Mouse (Mus musculus): ENCODE measurements around the gene Lzts2. TPM values are rescaled to one million over a fixed set of nuclear protein-coding genes. Genes with fewer than 3 reads are reported as not detected.

Lzts2 gene
- total RNA-seq, 1 experiment = 31.9 TPM

- TF ChIP-seq ZC3H11A (IDR thresholded peaks at IDR 0.05; ENCODE audit: borderline replicate concordance, low read depth, low read length) = no peak
- TF ChIP-seq MAFK (IDR thresholded peaks at IDR 0.05; ENCODE audit: insufficient read depth, low read depth, low read length) = no peak
- TF ChIP-seq HCFC1 (IDR thresholded peaks at IDR 0.05; ENCODE audit: borderline replicate concordance, insufficient read depth, low read length) = no peak
- TF ChIP-seq ZNF384 (IDR thresholded peaks at IDR 0.05; ENCODE audit: low read depth, low read length) = no peak
- no peak for TF ChIP-seq CHD2 (IDR thresholded peaks at IDR 0.05; ENCODE audit: low read depth, low read length)
- Histone ChIP-seq H3K27ac (ENCODE audit: insufficient read depth, low read depth, low read length, poor library complexity, severe bottlenecking) (no peak overlapping the region), H3K4me1 (ENCODE audit: control insufficient read depth in 2 of 2, insufficient read depth in 2 of 2, low read length in 2 of 2, poor library complexity in 1 of 2) (peaks cover 16 to 19% of the 10 kb centered on the region in 2 experiments), H3K4me3 (ENCODE audit: insufficient read depth in 1 of 2, low read depth in 1 of 2, low read length in 2 of 2, poor library complexity in 1 of 2, severe bottlenecking in 1 of 2) (peak overlapping the region; percentile 62 to 72), H3K9ac (ENCODE audit: insufficient read depth, low read depth, low read length, poor library complexity, severe bottlenecking) (peak overlapping the region; percentile 71), H3K36me3 (ENCODE audit: control insufficient read depth, insufficient read depth, low read length, poor library complexity, severe bottlenecking) (peaks cover 4% of the 10 kb centered on the region), H3K9me3 (ENCODE audit: control insufficient read depth, insufficient read depth, low read depth, low read length) (no peaks in the 10 kb centered on the region)
- in situ Hi-C loops (cut with MboI; ENCODE audit: low sequenced_read_pairs in 2 of 2, unreplicated experiment in 2 of 2) = no loop called here
- no peak for DNase-seq (ENCODE audit: low read depth, low spot score)
Observed at GRCm38 (mm10) chr19:45017216-45017771, 3.1 kb downstream of the Lzts2 start.

DNA sequence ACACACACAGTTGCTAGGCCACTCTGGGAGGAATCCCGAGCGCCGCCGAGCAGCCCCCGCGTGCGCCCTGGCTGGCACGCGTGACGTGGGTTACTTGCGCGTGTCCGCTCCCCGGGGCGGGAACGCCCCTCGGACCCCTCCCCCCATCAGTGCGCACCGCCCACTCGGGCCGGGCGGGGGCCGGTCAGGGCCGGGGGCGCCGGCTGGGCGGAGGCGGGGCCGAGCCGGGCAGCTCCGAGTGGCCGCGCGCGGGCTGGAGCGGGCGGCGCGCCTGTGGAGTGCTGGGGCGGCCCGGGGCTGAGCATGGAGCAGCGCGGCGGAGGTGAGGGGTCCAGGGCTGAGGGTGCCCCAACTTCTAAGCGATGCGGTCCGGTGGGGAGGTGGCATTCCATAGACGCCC lies 3.7 kb downstream of the Lzts2 start:
- Histone ChIP-seq H3K9me3 (ENCODE audit: control insufficient read depth, insufficient read depth, low read depth, low read length) (no peaks in the 10 kb centered on the region), H3K36me3 (ENCODE audit: control insufficient read depth, insufficient read depth, low read length, poor library complexity, severe bottlenecking) (peaks cover 3% of the 10 kb centered on the region; the same call in 1 of the 2 replicates), H3K9ac (ENCODE audit: insufficient read depth, low read depth, low read length, poor library complexity, severe bottlenecking) (peak overlapping the region; percentile 71), H3K4me3 (ENCODE audit: insufficient read depth in 1 of 2, low read depth in 1 of 2, low read length in 2 of 2, poor library complexity in 1 of 2, severe bottlenecking in 1 of 2) (peak overlapping the region; percentile 62 to 72), H3K27ac (ENCODE audit: insufficient read depth, low read depth, low read length, poor library complexity, severe bottlenecking) (no peak overlapping the region), H3K4me1 (ENCODE audit: control insufficient read depth in 2 of 2, insufficient read depth in 2 of 2, low read length in 2 of 2, poor library complexity in 1 of 2) (peaks cover 13 to 17% of the 10 kb centered on the region in 2 experiments)
- TF ChIP-seq ZC3H11A (IDR thresholded peaks at IDR 0.05; ENCODE audit: borderline replicate concordance, low read depth, low read length) = no peak
- no peak for TF ChIP-seq HCFC1 (IDR thresholded peaks at IDR 0.05; ENCODE audit: borderline replicate concordance, insufficient read depth, low read length)
- TF ChIP-seq ZNF384 (IDR thresholded peaks at IDR 0.05; ENCODE audit: low read depth, low read length) = no peak
- no peak for TF ChIP-seq CHD2 (IDR thresholded peaks at IDR 0.05; ENCODE audit: low read depth, low read length)
- no peak for DNase-seq (ENCODE audit: low read depth, low spot score)
- in situ Hi-C loops (cut with MboI; ENCODE audit: low sequenced_read_pairs in 2 of 2, unreplicated experiment in 2 of 2) = no loop called here

DNA sequence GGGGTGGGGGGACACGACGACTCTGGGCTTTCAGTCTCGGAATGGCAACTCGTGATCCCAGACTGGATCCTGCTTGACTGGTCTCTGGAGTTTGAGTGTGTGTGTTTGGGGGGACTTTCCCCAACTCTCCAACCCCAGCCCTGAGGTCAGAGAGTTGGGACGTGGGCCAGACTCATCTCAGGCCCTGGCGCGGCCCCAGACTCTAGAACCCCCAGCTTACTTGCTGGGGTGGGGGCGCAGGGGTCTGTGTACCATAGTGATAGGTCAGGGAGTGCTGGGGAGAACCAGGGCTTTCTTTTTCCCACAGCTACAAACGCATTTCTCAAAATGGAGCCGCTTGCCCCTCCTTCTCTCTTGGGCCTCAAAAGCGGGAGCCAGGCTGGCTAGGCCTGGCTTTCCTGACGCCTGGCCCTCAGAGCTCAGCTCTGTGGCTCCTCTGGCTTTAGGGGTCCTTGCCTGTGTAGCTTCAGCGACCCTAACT lies 4.2 kb downstream of the Lzts2 start:
- DNase-seq (ENCODE audit: low read depth, low spot score) = no peak
- Histone ChIP-seq H3K27ac (ENCODE audit: insufficient read depth, low read depth, low read length, poor library complexity, severe bottlenecking) (no peak overlapping the region), H3K9me3 (ENCODE audit: control insufficient read depth, insufficient read depth, low read depth, low read length) (no peaks in the 10 kb centered on the region), H3K4me1 (ENCODE audit: control insufficient read depth in 2 of 2, insufficient read depth in 2 of 2, low read length in 2 of 2, poor library complexity in 1 of 2) (peaks cover 8 to 17% of the 10 kb centered on the region in 2 experiments), H3K36me3 (ENCODE audit: control insufficient read depth, insufficient read depth, low read length, poor library complexity, severe bottlenecking) (peaks cover 3% of the 10 kb centered on the region; the same call in 1 of the 2 replicates), H3K9ac (ENCODE audit: insufficient read depth, low read depth, low read length, poor library complexity, severe bottlenecking) (peak overlapping the region; percentile 78), H3K4me3 (ENCODE audit: insufficient read depth in 1 of 2, low read depth in 1 of 2, low read length in 2 of 2, poor library complexity in 1 of 2, severe bottlenecking in 1 of 2) (peak overlapping the region; percentile 62 to 72)
- TF ChIP-seq HCFC1 (IDR thresholded peaks at IDR 0.05; ENCODE audit: borderline replicate concordance, insufficient read depth, low read length) (no peak), CHD2 (IDR thresholded peaks at IDR 0.05; ENCODE audit: low read depth, low read length) (no peak), ZNF384 (IDR thresholded peaks at IDR 0.05; ENCODE audit: low read depth, low read length) (no peak), ZC3H11A (IDR thresholded peaks at IDR 0.05; ENCODE audit: borderline replicate concordance, low read depth, low read length) (no peak), MAFK (IDR thresholded peaks at IDR 0.05; ENCODE audit: insufficient read depth, low read depth, low read length) (no peak)
- in situ Hi-C loops (cut with MboI; ENCODE audit: low sequenced_read_pairs in 2 of 2, unreplicated experiment in 2 of 2) = no loop called here

DNA sequence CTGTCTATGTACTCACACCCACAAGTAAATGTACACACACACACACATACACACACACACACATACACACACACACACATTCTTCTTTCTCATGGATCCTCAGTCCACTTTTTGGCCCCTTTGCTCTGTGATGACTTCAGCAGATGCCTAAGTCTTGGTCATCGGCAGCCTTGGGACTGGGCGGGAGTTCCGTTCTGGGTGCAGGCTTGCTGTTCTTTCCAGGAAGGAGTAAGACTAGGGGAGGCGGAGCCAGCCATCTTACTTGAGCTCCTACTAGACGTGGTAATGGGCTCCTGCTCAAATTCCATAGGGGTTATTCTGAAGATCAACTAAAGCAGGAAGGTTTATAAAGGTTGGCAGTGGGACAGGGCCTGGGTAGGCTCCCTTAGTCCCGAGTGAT lies 6.1 kb downstream of the Lzts2 start:
- DNase-seq (ENCODE audit: low read depth, low spot score) = no peak
- no peak overlapping the region for H3K4me3 ChIP-seq (ENCODE audit: insufficient read depth in 1 of 2, low read depth in 1 of 2, low read length in 2 of 2, poor library complexity in 1 of 2, severe bottlenecking in 1 of 2)
- H3K9ac ChIP-seq (ENCODE audit: insufficient read depth, low read depth, low read length, poor library complexity, severe bottlenecking) = no peak overlapping the region
- H3K9me3 ChIP-seq (ENCODE audit: control insufficient read depth, insufficient read depth, low read depth, low read length) = no peaks in the 10 kb centered on the region
- H3K4me1 ChIP-seq (ENCODE audit: control insufficient read depth in 2 of 2, insufficient read depth in 2 of 2, low read length in 2 of 2, poor library complexity in 1 of 2) = peaks cover under 1 to 24% of the 10 kb centered on the region in 2 experiments; a peak in 3 of 4 replicates
- no peak overlapping the region for H3K27ac ChIP-seq (ENCODE audit: insufficient read depth, low read depth, low read length, poor library complexity, severe bottlenecking)
- H3K36me3 ChIP-seq (ENCODE audit: control insufficient read depth, insufficient read depth, low read length, poor library complexity, severe bottlenecking) = peaks cover 13% of the 10 kb centered on the region; the same call in 1 of the 2 replicates
- in situ Hi-C loops (cut with MboI; ENCODE audit: low sequenced_read_pairs in 2 of 2, unreplicated experiment in 2 of 2) = no loop called here
- no peak for TF ChIP-seq ZC3H11A (IDR thresholded peaks at IDR 0.05; ENCODE audit: borderline replicate concordance, low read depth, low read length)
- TF ChIP-seq MAFK (IDR thresholded peaks at IDR 0.05; ENCODE audit: insufficient read depth, low read depth, low read length) = no peak
- no peak for TF ChIP-seq HCFC1 (IDR thresholded peaks at IDR 0.05; ENCODE audit: borderline replicate concordance, insufficient read depth, low read length)
- TF ChIP-seq CHD2 (IDR thresholded peaks at IDR 0.05; ENCODE audit: low read depth, low read length) = no peak

All from ES-E14 (cell line).